Mouse (Mus musculus) megakaryocyte, adult 5-6 weeks (primary cell): ENCODE measurements around the gene Gm42417. TPM values are rescaled to one million over a fixed set of nuclear protein-coding genes. Genes with fewer than 3 reads are reported as not detected.
A peak's percentile ranks its signal among the peaks of the same experiment; 100 is the strongest.

ENCODE experiments used
- ATAC-seq: 2 replicates; pipeline ENCODE4 v1.8.0; 2016; ENCODE audit warnings: mild to moderate bottlenecking, inconsistent platforms; ENCODE audit not compliant: poor library complexity, severe bottlenecking
- total RNA-seq, 2 experiments: library from RNA; stranded (forward) in 1 of 2; stranded (reverse) in 1 of 2; fragments of 153-499, 151-499 nt in 1 of 2; fragments of 221-1000, 200-1000 nt in 1 of 2; gene quantifications; 2 replicates each; pipeline versions ENCODE4 v1.2.3 to v1.2.4; 2015 to 2017

Gene Gm42417
- not detected in 2 replicates for total RNA-seq (2015)
- not detected in 2 replicates for total RNA-seq (2017)

DNA sequence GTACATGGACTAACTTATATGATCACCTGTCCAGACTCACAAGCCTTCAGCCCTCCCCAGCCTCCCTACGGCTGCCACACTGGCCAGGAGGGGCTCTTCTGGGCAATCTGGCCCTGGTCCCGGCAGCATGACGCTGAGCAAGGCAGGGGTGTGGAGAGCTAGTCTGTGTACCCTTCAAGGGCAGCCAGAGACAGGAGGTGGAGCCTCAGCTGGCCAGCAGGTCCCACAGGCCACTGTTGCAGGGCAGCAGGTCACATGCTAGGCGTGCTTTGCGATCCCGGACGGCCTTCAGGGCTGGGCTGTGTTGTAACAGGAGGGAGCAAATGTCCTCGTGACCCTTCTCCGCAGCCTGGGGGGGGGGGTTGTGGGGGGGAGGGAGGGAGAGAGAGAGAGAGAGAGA lies at the start of gene Gm42417:
Gene Gm42417, minus strand, starts transcription at position 244 of the 400 bp plus-strand sequence.
- no peak for ATAC-seq

DNA sequence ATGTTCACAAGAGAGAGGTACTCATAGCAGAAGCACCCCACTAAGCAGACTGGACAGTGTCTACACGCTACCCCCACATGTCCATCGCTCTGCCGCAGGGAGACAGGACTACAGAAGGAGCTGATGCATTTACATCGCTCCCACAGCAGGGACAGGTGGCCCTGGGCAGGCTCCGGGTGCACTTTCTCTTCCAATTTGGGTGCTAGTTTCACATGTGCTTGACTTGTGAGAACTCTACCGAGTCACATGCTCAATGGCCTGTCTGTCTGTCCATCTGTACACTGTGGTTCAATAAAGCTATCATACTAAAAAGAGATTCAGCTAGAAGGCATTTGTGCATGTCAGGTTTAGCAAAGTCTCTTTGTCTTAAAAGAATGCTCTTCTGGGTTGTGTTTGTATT lies 48.6 kb upstream of the Gm42417 start:
- no peak for ATAC-seq

DNA sequence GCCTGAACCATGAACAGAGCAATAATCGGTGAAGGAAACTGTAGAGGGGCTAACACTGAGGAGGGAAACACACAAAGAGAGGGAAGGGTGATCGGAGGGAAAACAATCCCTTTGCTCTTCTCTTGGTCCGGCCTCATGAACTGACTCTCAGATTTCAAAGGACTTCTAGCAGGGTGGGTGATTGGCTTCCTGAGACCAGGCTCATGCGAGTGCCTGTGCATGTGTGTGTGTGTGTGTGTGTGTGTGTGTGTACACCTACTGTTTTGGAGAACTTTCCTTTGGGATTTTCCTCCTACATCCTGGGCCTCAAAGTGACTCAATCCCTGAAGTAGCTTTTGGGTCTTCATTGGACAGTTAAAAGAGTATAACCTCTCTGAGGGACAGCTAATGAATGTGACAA lies 47.1 kb upstream of the Gm42417 start:
- no peak for ATAC-seq

DNA sequence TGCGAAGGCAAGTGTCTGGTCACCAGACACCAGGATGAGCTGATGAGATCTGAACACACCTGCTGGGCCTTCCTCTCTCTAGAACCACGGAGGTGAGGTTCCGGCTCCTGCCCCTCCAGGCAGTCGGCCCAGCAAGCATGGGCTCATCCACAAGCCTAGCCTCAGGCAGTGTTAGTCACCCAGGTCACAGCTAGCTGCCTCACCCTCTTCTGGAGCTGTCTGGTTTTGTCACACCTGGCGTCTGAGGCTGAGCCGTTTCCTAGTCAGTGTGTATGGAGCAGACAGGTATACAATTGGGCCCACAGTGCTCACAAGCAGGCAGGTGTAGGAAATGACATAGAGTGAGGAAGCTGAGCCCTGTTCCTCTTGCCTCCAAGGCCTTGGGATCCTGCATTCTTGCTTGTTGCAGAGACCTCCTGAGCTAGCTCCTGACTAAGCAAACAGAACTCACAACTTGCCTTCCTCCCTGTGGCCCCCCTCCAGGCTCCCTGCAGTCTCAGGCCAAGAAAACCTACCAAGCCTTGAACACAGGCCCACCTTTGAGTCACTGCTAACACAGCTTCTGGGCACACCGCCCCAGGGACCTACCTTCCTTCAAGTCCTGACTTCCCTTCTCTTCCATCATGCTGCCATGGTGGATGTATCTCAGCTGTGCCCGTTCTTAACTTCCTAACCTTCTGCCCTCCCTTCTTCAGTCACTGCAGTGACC lies 44.3 kb upstream of the Gm42417 start:
- ATAC-seq, result no peak

DNA sequence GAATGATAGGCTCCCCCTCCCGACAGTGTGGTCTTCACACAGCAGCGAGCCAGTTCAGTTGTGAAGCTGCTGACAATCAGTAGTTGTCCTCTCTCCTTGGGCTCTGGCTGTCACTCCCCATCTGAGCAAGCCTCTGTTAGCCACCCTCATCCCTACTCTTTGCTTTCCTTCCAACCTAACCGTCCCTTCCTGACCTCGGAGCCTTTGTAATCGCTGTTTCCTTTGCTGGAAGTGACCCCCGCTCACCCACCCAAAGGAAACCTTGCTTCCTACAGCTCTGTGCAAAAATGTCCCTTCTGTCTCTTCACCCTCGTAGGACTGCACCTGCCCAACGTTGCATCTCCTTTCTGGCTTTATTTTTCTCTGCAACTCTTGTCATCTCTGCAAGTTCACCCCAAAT lies 43.0 kb upstream of the Gm42417 start:
- no peak for ATAC-seq

DNA sequence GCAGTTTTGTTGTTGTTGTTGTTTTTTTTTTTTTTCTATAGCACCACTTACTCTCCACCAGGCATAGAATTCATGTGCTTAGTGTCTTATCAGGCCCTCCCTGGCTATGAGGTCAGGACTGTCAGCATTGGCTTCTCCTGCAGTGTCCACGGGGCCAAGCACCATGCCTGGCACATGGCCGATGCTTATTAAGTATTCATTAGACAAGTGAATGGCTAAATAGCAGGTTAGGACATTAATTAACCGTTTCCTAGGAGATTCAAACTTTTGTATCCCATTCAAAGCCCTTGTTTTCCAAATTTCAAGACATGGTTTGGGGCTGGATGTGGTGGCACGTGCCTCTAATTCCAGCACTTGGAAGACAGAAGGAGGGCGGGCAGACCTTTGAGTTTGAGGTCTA lies 42.0 kb upstream of the Gm42417 start:
- no peak for ATAC-seq

DNA sequence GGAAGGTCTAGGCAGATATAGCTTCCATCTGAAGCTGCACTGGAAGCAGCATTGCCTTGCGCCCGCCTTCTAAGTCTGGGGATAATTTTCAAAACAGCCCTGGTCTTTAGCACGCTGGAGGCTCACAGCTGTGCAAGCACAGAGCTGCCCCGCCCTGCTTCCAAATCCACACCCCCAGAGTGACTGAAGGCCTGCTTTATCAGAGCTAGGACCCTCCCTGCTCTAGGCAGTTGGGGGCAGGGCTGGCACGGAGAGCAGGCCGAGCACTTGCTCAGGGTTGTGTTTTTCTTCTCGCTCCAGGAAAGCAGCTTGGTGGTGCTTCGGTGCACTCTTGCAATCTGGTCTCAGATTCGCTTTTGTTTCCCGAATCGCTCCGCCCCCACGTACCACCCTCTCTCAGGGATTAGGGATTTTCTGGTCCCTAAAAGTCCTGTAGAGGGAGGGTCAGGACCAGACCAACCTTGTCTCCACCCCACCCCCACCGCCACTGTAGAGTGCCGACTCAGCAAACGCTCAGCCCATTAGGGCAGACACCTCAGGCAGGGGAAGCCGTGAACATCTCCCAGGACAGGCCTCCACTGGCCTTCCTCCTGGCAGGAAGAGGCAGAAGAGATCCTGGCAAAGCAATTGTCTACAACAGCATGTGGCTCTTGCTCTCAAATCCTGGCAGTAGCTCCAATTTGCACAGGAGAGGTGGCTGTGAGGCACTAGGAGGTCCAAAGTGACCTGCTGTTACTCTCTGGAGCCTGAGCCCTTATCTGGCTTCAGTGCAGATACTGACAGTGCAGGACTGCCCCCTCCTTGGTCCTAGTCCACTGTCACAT lies 41.4 kb upstream of the Gm42417 start:
- ATAC-seq, result peak; percentile 33; the same call in 1 of the 2 replicates

DNA sequence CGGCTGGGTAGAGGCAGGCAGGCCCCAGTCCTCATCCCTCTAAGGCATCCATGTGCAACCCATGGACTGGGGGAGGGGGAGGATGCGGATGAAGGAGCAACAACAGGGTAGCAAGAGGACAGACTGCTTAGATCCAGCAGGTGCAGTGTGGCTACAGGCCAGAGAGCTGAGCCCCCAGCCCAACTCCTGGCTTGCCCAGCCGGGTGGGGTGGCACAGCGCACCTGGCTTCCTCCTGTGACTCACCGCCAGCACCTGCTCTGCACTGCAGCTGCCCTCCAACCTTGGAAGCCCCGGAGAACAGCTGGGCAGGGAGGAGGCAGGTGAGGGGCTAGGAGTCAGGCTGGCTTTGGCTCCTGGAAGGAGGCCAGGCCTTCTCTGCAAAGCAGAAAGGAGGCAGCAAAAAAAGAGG lies 40.8 kb upstream of the Gm42417 start:
- ATAC-seq, result no peak

DNA sequence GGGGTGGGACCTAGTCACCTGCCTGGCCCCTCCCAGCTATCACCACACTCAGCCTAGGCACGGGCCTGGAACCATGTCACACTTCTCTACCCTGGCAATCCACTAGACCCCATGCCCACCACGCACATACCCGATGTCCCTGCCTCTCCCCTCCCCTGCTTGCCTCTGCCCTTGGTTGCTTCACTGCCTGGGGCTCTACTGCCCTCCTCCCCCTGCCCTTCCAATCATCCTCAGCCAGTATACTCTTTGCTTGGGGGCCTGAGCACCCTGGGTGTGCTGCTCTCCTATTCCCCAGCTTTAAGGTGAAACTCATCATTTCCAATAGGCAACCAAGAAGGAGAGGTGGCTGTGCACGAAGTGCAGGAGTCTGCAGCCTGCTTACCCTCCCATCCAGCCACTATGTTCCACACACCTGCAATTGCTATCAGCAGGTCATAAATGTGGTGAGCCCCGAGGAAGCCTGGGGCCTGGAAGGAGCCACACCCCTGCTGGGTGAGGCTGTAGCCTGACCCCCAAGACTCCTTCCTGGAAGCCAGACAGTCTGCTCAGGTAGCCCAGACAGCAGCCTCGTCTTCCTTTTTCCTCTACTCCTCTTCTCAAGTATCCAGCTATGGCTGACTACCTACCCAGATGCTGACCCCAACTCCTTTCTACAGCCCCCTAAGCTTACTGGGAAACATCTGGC lies 37.9 kb upstream of the Gm42417 start:
- no peak for ATAC-seq

DNA sequence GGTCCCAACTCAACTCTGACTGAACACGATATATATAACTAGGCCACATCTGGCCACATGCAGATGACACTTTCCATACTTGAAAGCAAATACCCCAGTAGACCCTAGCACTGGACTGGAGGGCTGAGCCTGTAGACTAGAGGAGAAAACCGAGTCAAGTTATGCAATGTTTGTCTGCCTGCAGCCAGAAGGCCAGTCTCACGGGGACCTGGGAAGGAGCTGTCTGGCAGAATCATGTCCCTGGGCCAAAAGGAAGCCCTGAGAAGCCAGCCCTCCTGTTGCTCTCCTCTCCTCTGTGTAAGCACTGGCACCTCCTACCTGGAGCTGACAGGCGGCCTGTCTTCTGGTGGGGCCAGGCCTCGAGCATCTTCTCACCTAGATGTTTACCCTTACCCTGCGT lies 36.1 kb upstream of the Gm42417 start:
- ATAC-seq, result no peak

DNA sequence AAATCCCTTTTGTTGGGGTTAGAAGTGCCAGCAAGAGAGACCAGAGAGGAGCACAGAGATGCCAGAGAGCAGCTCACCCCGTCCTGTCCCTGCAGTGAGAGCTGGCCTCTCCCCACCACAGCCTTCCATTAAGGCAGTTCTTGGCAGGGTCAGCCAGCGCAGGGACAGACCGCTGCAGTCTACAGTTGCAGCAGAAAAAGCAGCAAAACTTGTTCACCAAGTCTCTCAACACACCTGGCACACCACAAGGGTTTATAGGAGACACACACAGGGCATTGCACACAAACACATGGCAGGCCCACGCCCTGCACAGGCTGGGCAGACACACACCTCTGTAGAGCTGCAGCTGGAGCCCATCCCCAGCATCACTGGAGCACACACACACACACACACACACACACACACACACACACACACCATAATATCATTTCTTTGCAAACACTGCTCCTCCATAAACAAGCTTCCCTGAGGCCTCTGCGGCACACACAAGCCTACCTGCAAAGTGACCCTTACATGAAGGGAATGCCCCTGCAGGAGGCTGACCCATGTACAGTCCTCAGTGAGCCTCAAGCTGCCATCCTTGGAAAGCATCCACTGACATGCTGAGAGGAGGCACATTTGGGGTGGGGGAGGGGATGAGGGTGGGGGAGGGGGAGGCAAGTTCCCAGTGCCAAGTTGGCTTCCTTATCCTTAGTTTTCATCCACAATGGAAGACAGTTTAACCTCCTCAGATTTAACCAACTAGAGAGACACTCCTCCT lies 35.1 kb upstream of the Gm42417 start:
- no peak for ATAC-seq

DNA sequence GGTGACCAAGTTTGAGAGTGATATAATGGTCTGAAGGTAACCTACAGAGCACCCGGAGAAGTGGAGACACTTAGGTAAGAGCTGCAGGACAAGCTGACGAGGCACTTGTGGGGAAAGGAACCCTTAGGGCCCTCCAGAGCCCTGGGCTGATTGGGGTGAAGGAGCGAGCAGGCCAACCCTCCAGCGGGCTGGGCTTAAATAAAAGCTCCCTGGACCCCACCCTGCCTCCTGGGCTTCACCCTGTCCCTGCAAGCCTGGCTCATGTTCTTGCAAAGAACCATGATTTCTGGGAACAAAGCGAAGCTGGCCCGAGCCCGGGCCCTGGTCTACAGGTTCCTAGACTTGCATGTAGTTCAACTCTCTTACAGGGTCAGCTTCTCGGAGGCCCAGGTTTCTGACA lies 34.3 kb upstream of the Gm42417 start:
- no peak for ATAC-seq

DNA sequence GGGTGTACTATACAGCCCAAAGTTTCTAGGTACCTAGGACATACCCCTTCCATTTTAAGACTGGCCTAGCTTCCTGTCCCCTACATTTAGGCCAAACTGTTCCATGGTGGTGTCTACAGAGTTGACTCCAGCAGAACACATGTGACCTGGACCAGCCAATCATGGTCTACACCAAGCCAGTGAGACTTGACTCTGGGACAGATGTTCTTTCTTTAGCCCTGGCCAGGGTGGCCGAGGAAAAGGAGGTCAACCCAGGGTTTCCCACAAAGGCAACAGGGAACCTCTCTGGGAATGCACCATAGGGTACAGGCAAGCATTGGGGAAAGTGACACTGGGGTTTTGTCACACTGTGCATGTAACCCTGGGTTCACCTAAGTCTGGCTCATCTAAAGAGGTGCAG lies 33.5 kb upstream of the Gm42417 start:
- no peak for ATAC-seq

DNA sequence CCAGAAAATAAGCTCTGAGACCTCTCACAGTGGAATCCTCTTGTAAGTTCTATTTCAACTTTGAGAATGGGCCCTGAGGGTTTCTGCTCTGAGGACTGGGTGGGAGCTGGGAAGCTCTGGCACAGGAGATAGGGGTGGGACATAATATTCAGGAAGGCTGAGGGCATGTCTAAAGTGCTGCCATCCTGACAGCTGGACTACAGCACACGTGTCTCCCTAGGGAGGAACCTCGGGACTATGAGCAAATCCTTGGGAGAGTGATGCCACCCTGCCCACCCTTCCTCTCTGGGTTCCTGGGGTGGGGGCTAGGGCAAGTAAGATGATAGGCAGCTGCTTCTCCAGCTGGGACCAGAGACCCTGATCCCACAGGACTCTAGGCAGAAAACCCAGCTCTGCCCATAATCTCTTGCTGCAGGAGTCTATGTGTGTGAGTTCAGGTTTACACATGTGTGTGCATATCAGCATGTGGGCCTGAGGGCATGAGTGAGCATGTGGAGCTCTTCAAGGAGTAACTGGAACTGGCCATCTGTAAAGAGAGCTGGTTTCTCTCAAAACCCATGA lies 33.0 kb upstream of the Gm42417 start:
- ATAC-seq, result no peak

DNA sequence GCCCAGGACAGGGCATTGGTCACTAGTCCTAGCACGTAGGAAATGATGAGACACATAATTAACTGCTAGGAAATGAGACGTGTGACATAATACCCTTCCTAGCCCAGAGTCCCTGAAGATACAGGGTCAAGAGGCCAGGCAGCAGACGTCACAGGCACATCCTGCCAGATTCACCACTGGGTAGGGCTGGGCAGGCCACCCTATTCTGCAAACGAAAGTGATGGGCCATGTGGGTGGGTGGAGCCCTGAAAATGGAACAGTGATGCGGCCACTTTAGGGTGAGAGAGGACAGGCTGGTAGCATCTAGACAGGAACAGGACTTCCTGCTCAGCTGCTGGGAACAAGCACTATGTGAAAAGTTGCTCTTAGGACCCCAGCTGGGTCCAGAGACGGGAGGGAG lies 32.4 kb upstream of the Gm42417 start:
- peak; percentile 87 for ATAC-seq

DNA sequence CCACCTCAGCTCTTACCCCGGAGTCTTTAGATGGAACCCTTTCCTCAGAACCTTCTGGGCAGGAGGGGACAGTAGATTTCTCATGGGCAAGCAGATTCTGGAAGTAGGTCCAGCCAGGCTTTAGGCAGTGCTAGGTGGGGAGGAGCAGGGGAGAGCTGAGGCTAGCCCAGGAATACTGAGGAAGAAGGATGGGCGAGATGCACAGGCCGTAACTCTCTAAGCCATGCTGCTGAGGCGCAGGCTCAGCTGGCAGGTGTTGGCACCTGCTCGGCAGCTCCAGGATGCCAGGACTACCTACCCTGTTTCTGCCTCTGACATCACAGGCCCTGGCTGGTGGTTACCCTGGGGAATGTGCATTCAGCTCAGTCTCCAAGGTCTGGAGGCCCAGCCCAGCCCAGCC lies 31.1 kb upstream of the Gm42417 start:
- no peak for ATAC-seq

DNA sequence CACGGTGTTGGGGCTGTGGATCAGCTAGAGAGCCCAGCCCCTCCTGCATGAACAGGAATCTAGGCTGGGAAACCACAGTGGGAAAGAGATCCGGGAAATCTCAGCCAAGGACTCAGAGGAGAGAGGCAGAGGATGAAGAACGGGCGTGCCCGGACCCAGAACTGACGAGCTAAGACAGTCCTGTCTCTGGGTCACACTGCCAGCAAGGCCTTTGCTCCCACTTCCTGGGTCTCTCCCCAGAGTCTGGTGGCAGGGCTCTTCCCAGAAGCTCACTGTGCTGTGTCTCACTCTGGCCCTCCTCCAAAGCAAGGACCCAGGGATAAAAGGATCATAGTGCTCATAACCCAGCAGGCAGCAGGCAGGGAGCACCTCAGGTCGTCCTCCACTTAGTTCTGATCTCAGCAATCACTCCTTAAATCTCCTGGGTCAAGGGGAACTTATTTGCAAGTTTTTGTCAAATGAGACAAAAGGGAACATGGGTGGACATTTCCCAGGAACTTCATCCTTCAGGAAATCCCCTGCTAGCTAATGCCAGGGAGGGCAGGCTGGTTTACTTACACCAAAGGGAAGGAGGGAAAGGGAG lies 30.6 kb upstream of the Gm42417 start:
- ATAC-seq, result no peak

DNA sequence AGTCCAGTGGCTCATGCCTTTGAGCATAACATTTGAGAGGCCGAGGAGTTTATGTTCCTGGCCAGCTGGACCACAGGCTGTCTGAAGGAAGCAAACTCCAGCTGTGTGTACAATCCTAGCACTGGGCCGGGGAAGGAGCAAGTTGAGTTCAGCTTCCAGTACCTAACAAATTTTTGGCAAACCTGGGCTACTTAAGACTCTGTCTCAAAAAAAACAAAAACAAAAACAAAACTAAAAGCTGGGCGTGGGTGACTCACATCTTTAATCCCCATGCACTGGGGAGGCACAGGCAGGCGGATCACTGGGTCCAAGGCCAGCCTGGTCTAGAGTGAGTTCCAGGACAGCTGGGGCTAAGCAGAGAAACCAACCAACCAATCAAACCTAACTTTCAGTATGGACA lies 29.5 kb upstream of the Gm42417 start:
- no peak for ATAC-seq

DNA sequence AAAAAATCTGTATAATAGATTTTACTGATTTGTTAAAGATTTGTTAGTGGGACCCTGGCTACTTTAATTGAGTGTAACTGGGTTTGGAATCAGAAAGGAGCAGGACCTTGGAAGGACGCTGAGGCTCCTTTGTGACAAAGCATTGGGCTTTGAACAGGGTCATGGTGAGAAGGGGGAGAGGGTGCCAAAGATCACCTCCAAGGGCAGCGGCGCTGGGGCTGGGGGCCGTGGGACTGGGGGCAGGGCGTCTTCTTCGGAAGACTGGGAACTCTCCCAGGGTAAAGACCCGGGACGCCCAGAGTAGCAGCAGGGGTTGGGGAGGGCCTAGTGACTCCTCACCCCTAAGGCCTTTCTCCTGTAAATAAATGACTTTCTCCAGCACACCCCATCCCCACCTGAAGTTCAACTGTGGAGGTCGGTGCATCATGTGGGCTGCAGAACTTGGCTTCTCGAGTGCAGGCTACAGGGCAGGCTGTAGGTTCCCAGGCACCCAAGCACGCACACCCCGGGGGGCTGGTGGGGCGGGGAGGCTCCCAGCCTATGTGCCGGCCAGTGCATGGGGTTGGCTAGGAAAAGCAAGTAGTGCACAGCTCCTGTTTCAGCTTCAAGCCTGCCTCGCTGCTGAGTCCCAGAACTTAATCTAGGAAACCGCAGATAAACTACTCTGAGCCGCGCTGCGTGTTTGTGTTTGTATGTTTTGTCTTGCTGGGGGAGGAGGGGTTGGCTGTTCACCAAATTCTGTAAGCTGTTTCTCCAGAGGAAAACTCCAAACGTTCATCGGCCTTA lies 28.8 kb upstream of the Gm42417 start:
- no peak for ATAC-seq

DNA sequence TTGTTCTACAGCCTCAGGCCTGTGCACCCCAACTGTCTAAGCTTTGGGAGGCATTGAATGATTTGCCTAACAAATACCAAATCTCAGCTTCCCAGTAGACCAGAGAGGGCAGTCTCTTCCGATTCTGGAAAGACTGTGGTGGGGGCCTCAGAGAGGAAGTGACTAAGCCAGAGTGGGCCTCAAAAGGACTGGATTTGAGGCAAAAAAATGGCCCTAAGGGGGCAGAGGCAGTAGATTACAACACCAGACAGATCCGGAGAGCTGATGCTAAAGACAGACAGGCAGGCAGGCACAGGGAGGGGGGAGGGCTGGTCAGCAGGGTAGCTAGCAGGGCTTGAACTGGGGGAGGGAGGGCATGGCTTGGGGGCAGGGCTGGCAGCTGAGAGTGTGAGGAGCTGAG lies 27.2 kb upstream of the Gm42417 start:
- ATAC-seq, result no peak
